Mouse (Mus musculus) stomach, postnatal 0 days (tissue): ENCODE results near the gene Trmt11. TPM values are rescaled to one million over a fixed set of nuclear protein-coding genes. Genes with fewer than 3 reads are reported as not detected.

ENCODE experiments used
- ATAC-seq: fragments of 200-750 bp; cut with Nextera tagmentation; 2 replicates; pipeline ENCODE4 v1.8.0; 2017; ENCODE audit not compliant: low FRiP score, low TSS enrichment
- DNase-seq: peaks from one replicate; pipeline ENCODE4 v3.0.0-alpha.2; 2016; ENCODE audit warnings: low spot score
- H3K27ac ChIP-seq: fragments of 300-500 bp; sonication (generic); replicated peaks from 2 replicates; pipeline ENCODE4 v1.5.1; 2014; ENCODE audit warnings: mild to moderate bottlenecking, control low read depth
- H3K27me3 ChIP-seq: fragments of 300-500 bp; sonication (generic); 2 replicates; pipeline ENCODE4 v1.6.1; 2014; ENCODE audit warnings: low read length; ENCODE audit not compliant: control insufficient read depth, insufficient read depth
- H3K36me3 ChIP-seq: fragments of 300-500 bp; sonication (generic); 2 replicates; pipeline ENCODE4 v1.6.1; 2014; ENCODE audit warnings: low read length, mixed read lengths; ENCODE audit not compliant: control insufficient read depth, insufficient read depth
- H3K4me1 ChIP-seq: fragments of 300-500 bp; sonication (generic); replicated peaks from 2 replicates; pipeline ENCODE4 v1.6.1; 2014; ENCODE audit warnings: antibody characterized with exemption; ENCODE audit not compliant: control insufficient read depth, insufficient read depth
- H3K4me2 ChIP-seq: fragments of 300-500 bp; sonication (generic); replicated peaks from 2 replicates; pipeline ENCODE4 v1.6.1; 2014; ENCODE audit warnings: low read depth, mild to moderate bottlenecking, control low read depth, moderate library complexity
- H3K4me3 ChIP-seq: fragments of 300-500 bp; sonication (generic); 2 replicates; pipeline ENCODE4 v1.5.1; 2014; ENCODE audit warnings: low read depth, low read length, control low read depth
- H3K9ac ChIP-seq: fragments of 300-500 bp; sonication (generic); 2 replicates; pipeline ENCODE4 v1.6.1; 2014; ENCODE audit warnings: mild to moderate bottlenecking, low read length, control low read depth, mixed read lengths
- H3K9me3 ChIP-seq: fragments of 300-500 bp; sonication (generic); 2 replicates; pipeline ENCODE4 v1.6.1; 2016; ENCODE audit warnings: low read length; ENCODE audit not compliant: control insufficient read depth
- CTCF ChIP-seq: IDR thresholded peaks from 2 replicates; pipeline ENCODE4 v1.5.1; 2016; ENCODE audit warnings: antibody characterized with exemption, low read depth, mild to moderate bottlenecking, moderate library complexity
- EP300 ChIP-seq: optimal IDR thresholded peaks from 2 replicates; pipeline ENCODE3; 2016; ENCODE audit warnings: antibody characterized with exemption
- WGBS: fragments of 180-500 bp; shearing (Covaris S2); extraction: QIAGEN DNeasy Blood & Tissue Kit; methylation state at CpG from one replicate; pipeline ENCODE4 v1.1.7; 2014; 5-methylcytosine and 5-hydroxymethylcytosine counted together
- polyA plus RNA-seq: library from polyadenylated mRNA; unstranded; fragments of >200 nt; fragmentation: Nextera tagmentation; extraction: Ambion mirVana; gene quantifications from 2 replicates; pipeline ENCODE4 v1.2.1, GENCODE M21; 2015

Gene Trmt11
- polyA plus RNA-seq, 1 experiment from 2014 or later, result 15.1 TPM

DNA sequence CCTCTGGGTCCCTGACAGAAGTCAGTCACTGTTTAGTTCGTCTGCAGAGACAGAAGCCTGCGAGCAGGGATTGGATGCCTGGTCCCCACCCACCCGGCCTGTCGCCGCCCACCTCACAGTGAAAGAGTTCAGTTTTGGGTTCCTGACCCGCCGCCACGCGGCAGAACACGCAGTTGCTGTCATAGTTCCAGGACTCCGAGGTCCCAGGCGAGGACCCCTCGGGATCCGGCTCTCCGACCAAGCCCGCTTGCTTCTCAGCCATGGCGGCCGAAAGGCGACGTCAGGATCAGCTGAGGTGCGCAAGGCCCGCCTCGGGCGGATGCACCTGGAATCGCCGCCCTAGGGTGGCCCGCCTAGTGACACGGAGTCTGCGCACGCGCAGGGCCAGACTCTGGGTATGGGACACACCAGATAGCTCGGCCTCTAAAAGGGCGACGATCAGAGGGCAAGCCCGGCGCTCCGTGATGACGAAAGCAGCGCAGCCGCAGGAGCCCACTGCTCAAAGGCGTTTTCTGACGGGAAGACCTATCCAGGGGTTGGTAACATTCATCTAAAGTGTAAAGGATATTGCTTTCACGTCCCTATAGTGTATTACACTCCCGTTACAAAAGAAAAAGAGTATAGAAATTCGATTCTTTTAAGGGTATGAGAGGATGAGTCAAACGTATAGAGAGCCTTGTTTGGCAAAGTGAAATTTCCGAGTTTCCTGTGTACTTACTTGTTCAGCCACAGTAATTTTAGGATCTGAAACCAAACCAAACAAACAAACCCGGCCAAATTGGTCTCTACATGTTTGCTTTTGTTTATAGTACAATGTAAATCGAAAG is 17.8 kb upstream of the Trmt11 start:
- Histone ChIP-seq H3K4me1 (no peaks in the 10 kb centered on the region), H3K27me3 (no peaks in the 10 kb centered on the region), H3K4me2 (peak overlapping the region; percentile 71), H3K4me3 (peak overlapping the region; percentile 64), H3K9ac (peak overlapping the region; percentile 82), H3K27ac (peak overlapping the region; percentile 96), H3K36me3 (no peaks in the 10 kb centered on the region), H3K9me3 (no peaks in the 10 kb centered on the region)
- 1% methylated on average over 49 of the region's 49 CpGs for WGBS
- TF ChIP-seq EP300 (no peak), CTCF (peak; percentile 55; the same call in 1 of the 2 replicates)
- DNase-seq, result peak; percentile 98
- peak; percentile 100 for ATAC-seq

GRCm38 (mm10) chr10:30613039-30613438 is 12.5 kb upstream of the Trmt11 start:
- no peak for TF ChIP-seq CTCF
- no peak for TF ChIP-seq EP300
- H3K4me2 ChIP-seq, result no peak overlapping the region
- DNase-seq (no peak), ATAC-seq (no peak)
- WGBS, result 79% methylated on average over 4 of the region's 4 CpGs
- no peak overlapping the region for H3K27ac ChIP-seq
- no peak overlapping the region for H3K9ac ChIP-seq
- no peaks in the 10 kb centered on the region for H3K36me3 ChIP-seq
- H3K4me1 ChIP-seq, result no peaks in the 10 kb centered on the region
- no peak overlapping the region for H3K4me3 ChIP-seq
- no peaks in the 10 kb centered on the region for H3K9me3 ChIP-seq
- no peaks in the 10 kb centered on the region for H3K27me3 ChIP-seq

DNA sequence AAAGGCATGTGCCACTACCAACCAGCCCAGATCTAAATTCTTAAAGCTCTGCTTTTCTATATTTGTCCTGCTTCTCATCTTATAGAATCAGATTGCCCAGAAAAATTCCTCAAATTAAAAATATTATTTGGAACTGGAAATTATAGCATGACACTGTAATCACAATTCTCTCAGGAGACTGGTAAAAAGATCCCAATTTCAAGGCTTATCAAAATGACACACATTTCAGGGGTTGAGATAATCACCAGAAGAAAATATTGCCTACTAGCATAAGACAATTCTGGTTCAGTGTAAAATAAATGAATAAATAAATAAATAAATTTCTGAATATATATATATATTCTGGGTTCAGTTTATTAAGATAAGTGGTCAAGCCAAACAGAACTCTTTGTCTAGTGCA is 9.1 kb upstream of the Trmt11 start:
- Histone ChIP-seq H3K36me3 (no peaks in the 10 kb centered on the region), H3K27ac (no peak overlapping the region), H3K9ac (no peak overlapping the region), H3K4me1 (no peaks in the 10 kb centered on the region), H3K4me3 (no peak overlapping the region), H3K27me3 (no peaks in the 10 kb centered on the region), H3K9me3 (no peaks in the 10 kb centered on the region), H3K4me2 (no peak overlapping the region)
- TF ChIP-seq CTCF (no peak), EP300 (no peak)
- DNase-seq (no peak), ATAC-seq (no peak)

GRCm38 (mm10) chr10:30608109-30608508 is 7.6 kb upstream of the Trmt11 start:
- ATAC-seq (no peak), DNase-seq (no peak)
- H3K4me2 ChIP-seq, result no peak overlapping the region
- TF ChIP-seq EP300 (no peak), CTCF (no peak)
- H3K4me1 ChIP-seq, result no peaks in the 10 kb centered on the region
- H3K4me3 ChIP-seq, result no peak overlapping the region
- WGBS, result 61% methylated on average over 2 of the region's 2 CpGs
- H3K27me3 ChIP-seq, result no peaks in the 10 kb centered on the region
- no peak overlapping the region for H3K9ac ChIP-seq
- no peaks in the 10 kb centered on the region for H3K36me3 ChIP-seq
- H3K27ac ChIP-seq, result no peak overlapping the region
- no peaks in the 10 kb centered on the region for H3K9me3 ChIP-seq

DNA sequence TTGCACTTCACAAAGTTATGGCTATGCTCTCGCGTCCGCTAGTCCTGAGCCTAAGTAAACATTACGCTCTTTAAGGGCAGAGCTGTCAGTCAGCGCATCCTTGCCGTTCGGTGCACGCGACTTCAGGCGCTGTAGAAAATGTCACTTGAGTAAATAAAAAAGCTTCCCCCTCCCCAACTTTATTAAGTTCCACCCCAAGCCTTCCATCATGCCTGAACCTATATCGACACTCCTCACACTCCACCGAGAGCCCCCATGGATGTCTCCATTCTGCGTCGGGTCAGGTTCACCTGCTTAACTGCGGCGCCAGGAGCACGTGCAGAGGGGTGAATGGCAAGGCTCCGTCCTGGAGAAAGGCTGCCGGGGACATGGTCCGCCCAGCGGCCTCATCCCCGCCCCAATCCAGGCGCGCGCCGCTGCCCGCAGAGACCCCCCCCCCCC is 435 bp downstream of the Trmt11 start:
- Histone ChIP-seq H3K9me3 (no peaks in the 10 kb centered on the region), H3K9ac (peak overlapping the region; percentile 88), H3K4me1 (no peaks in the 10 kb centered on the region), H3K27ac (peak overlapping the region; percentile 86), H3K4me2 (peak overlapping the region; percentile 80), H3K4me3 (peak overlapping the region; percentile 88), H3K36me3 (no peaks in the 10 kb centered on the region), H3K27me3 (no peaks in the 10 kb centered on the region)
- ATAC-seq, result peak; percentile 77
- no peak for DNase-seq
- WGBS, result under 1% methylated on average over 18 of the region's 27 CpGs
- no peak for TF ChIP-seq CTCF
- TF ChIP-seq EP300, result no peak

- Histone ChIP-seq H3K27ac (no peak overlapping the region), H3K4me3 (no peak overlapping the region), H3K4me1 (no peaks in the 10 kb centered on the region), H3K27me3 (no peaks in the 10 kb centered on the region), H3K4me2 (no peak overlapping the region), H3K36me3 (no peaks in the 10 kb centered on the region), H3K9ac (no peak overlapping the region), H3K9me3 (no peaks in the 10 kb centered on the region)
- DNase-seq, result no peak
- ATAC-seq, result no peak
- WGBS, result 65% methylated on average over 5 of the region's 5 CpGs
- TF ChIP-seq EP300 (no peak), CTCF (peak; percentile 42)
These were observed 13.5 kb downstream of the Trmt11 start for GRCm38 (mm10) chr10:30587037-30587436.
